Mouse (Mus musculus) kidney, postnatal 10 days (tissue): Measurements from ENCODE around the gene Glce.

Source experiments
- DNase-seq: peaks from one replicate; pipeline ENCODE4 v3.0.0; 2021; ENCODE audit warnings: mixed read lengths

Glce gene

GRCm38 (mm10) chr9:62122508-62123215, at the start of gene Glce:
TSS of gene Glce (minus strand) at chr9:62122655.
- peak; percentile 97 for DNase-seq

GRCm38 (mm10) chr9:62172239-62172638, 49.8 kb upstream of the Glce start:
- no peak for DNase-seq

GRCm38 (mm10) chr9:62170921-62171320, 48.5 kb upstream of the Glce start:
- DNase-seq, result no peak

GRCm38 (mm10) chr9:62166621-62167020, 44.2 kb upstream of the Glce start:
- no peak for DNase-seq

GRCm38 (mm10) chr9:62166186-62166585, 43.7 kb upstream of the Glce start:
- DNase-seq, result no peak

- DNase-seq, result no peak
Measured at GRCm38 (mm10) chr9:62162889-62163291, 40.4 kb upstream of the Glce start.

GRCm38 (mm10) chr9:62160788-62161187, 38.3 kb upstream of the Glce start:
- peak; percentile 31 for DNase-seq

GRCm38 (mm10) chr9:62158746-62159145, 36.3 kb upstream of the Glce start:
- no peak for DNase-seq

- DNase-seq, result no peak
Measured at GRCm38 (mm10) chr9:62155821-62156220, 33.4 kb upstream of the Glce start.

GRCm38 (mm10) chr9:62155400-62155799, 32.9 kb upstream of the Glce start:
- DNase-seq, result no peak

GRCm38 (mm10) chr9:62154956-62155355, 32.5 kb upstream of the Glce start:
- no peak for DNase-seq

GRCm38 (mm10) chr9:62154551-62154950, 32.1 kb upstream of the Glce start:
- DNase-seq, result no peak

- DNase-seq, result no peak
Measured at GRCm38 (mm10) chr9:62153263-62153662, 30.8 kb upstream of the Glce start.

- DNase-seq, result no peak
Measured at GRCm38 (mm10) chr9:62152506-62152905, 30.1 kb upstream of the Glce start.

GRCm38 (mm10) chr9:62145198-62145597, 22.7 kb upstream of the Glce start:
- DNase-seq, result no peak

- no peak for DNase-seq
Measured at GRCm38 (mm10) chr9:62143428-62143827, 21.0 kb upstream of the Glce start.

- DNase-seq, result no peak
Measured at GRCm38 (mm10) chr9:62139027-62139426, 16.6 kb upstream of the Glce start.

GRCm38 (mm10) chr9:62137259-62137658, 14.8 kb upstream of the Glce start:
- DNase-seq, result peak; percentile 15

GRCm38 (mm10) chr9:62132005-62132782, 9.7 kb upstream of the Glce start:
- no peak for DNase-seq

- no peak for DNase-seq
Measured at GRCm38 (mm10) chr9:62130746-62131145, 8.3 kb upstream of the Glce start.

- no peak for DNase-seq
Measured at GRCm38 (mm10) chr9:62128056-62128455, 5.6 kb upstream of the Glce start.

- DNase-seq, result no peak
Measured at GRCm38 (mm10) chr9:62125986-62126575, 3.6 kb upstream of the Glce start.

GRCm38 (mm10) chr9:62124266-62124665, 1.8 kb upstream of the Glce start:
- no peak for DNase-seq

GRCm38 (mm10) chr9:62123496-62123895, 1.0 kb upstream of the Glce start:
- DNase-seq, result no peak
